Mouse (Mus musculus) midbrain, embryonic 13.5 days (tissue): Measurements from ENCODE around the gene Tbcel. TPM values are rescaled to one million over a fixed set of nuclear protein-coding genes. Genes with fewer than 3 reads are reported as not detected.

Experiments used
- ATAC-seq: fragments of 200-750 bp; cut with Nextera tagmentation; 2 replicates; pipeline ENCODE4 v1.8.0; 2017; ENCODE audit warnings: mild to moderate bottlenecking, moderate TSS enrichment, moderate library complexity
- H3K27ac ChIP-seq: fragments of 300-500 bp; sonication (generic); 2 replicates; pipeline ENCODE4 v1.5.1; 2015; ENCODE audit warnings: inconsistent platforms, mild to moderate bottlenecking, moderate library complexity
- H3K27me3 ChIP-seq: fragments of 300-500 bp; sonication (generic); 2 replicates; pipeline ENCODE4 v1.6.1; 2015; ENCODE audit warnings: mild to moderate bottlenecking, inconsistent platforms
- H3K36me3 ChIP-seq: fragments of 300-500 bp; sonication (generic); 2 replicates; pipeline ENCODE4 v1.6.1; 2015; ENCODE audit warnings: mild to moderate bottlenecking, inconsistent platforms
- H3K4me1 ChIP-seq: fragments of 300-500 bp; sonication (generic); replicated peaks from 2 replicates; pipeline ENCODE4 v1.6.1; 2015; ENCODE audit warnings: inconsistent platforms
- H3K4me2 ChIP-seq: fragments of 300-500 bp; sonication (generic); replicated peaks from 2 replicates; pipeline ENCODE4 v1.6.1; 2015; ENCODE audit warnings: moderate library complexity, mild to moderate bottlenecking, inconsistent platforms
- H3K4me3 ChIP-seq: fragments of 300-500 bp; sonication (generic); replicated peaks from 2 replicates; pipeline ENCODE4 v1.5.1; 2015; ENCODE audit warnings: mild to moderate bottlenecking, inconsistent platforms
- H3K9ac ChIP-seq: fragments of 300-500 bp; sonication (generic); replicated peaks from 2 replicates; pipeline ENCODE4 v1.6.1; 2015; ENCODE audit warnings: mild to moderate bottlenecking, inconsistent platforms
- H3K9me3 ChIP-seq: fragments of 300-500 bp; sonication (generic); 2 replicates; pipeline ENCODE4 v1.6.1; 2016; ENCODE audit warnings: mild to moderate bottlenecking, inconsistent platforms
- WGBS: fragments of 180-500 bp; shearing (Covaris S2); methylation state at CpG from one replicate; pipeline ENCODE4 v1.1.7; 2015; 5-methylcytosine and 5-hydroxymethylcytosine counted together
- polyA plus RNA-seq: library from polyadenylated mRNA; unstranded; fragments of >200 nt; fragmentation: Nextera tagmentation; extraction: Ambion mirVana; gene quantifications from 2 replicates; pipeline ENCODE4 v1.2.1, GENCODE M21; 2015

Tbcel gene
- polyA plus RNA-seq, 1 experiment from 2014 or later: 5.2 TPM

DNA sequence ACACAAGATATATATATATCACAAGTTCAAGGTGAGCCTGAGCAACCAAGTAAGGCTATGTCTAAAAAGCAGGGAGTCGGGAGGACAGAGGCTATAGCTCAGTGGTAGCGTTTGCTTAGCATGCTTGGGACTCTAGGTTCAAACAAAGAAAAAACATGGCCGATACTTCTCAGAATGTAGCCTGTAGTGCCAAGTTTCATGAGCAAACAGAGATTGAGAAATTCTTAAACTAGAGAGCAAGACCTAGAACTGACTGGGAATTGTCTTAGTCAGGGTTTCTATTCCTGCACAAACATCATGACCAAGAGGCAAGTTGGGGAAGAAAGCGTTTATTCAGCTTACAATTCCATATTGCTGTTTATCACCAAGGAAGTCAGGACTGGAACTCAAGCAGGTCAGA, 31.4 kb downstream of the Tbcel start:
- Histone ChIP-seq H3K9me3 (no peaks in the 10 kb centered on the region), H3K27ac (no peak overlapping the region), H3K36me3 (no peaks in the 10 kb centered on the region), H3K27me3 (no peaks in the 10 kb centered on the region), H3K4me1 (peaks cover 10% of the 10 kb centered on the region), H3K4me3 (no peak overlapping the region), H3K9ac (no peak overlapping the region), H3K4me2 (no peak overlapping the region)
- 87% methylated on average over 4 of the region's 4 CpGs for WGBS
- no peak for ATAC-seq

DNA sequence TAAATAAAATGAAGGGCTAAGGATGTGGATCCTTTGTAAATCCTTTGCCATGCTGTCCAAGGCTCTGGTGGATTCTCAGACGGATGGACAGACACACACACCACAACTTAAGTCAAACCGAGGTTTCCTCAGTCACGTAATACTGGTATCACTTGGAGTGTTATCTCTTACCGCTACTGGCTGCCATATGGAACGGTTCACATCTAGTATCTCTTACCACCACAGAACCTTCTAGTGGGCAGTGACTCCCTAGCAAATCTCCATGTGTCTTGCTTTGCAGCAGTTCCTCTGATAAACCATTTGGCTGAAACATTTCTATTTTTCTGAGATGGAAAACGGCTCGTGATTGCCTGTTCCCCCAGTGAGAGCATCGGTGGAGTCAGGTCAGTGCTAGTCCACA, 33.4 kb downstream of the Tbcel start:
- Histone ChIP-seq H3K36me3 (peaks cover 6% of the 10 kb centered on the region; the same call in 1 of the 2 replicates), H3K27ac (no peak overlapping the region), H3K4me1 (peaks cover 23% of the 10 kb centered on the region), H3K9ac (no peak overlapping the region), H3K27me3 (no peaks in the 10 kb centered on the region), H3K4me2 (no peak overlapping the region), H3K4me3 (no peak overlapping the region), H3K9me3 (no peaks in the 10 kb centered on the region)
- WGBS: 90% methylated on average over 8 of the region's 8 CpGs
- ATAC-seq: no peak

DNA sequence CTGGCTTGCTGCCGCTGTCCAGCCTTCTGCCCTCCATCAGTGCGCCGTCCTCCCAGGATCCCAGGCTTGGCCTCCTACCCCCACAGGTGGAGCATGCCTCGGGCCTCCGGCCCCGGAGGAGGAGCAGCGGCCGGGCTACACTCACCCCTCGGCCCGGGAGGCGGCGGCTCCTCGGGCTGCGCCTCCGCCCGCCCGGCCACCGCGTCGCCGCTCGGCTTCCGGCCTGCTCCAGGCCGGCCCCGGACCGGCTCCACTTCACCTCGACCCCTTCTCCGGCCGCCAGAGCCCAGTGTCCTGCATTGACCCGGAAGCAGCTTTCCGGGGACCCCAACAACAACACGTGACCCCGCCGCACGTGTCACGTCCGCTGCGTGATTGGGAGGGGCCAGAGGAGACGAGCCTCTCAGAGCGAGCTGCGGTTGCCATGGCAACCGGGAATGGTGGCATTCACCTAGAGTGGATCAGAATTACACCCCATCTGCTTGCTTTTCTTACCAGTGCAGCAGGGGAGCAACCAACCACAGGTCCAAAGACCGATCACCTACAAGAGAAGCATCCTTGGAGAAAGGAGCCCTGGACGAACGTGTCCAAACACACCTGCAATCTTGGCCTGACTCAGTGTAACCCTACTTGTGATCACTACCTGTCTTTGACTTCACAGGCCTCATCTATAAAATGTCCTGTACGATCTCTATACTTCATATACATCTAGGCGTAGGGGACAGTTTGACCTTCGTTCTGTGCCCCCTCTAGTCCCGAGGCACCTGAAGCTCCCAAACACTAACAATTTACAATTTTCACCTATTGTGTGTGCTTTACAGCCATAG, 35.5 kb downstream of the Tbcel start:
- Histone ChIP-seq H3K4me2 (peak overlapping the region; percentile 87), H3K4me3 (peak overlapping the region; percentile 85), H3K36me3 (peaks cover 7% of the 10 kb centered on the region; the same call in 1 of the 2 replicates), H3K27ac (peak overlapping the region; percentile 79), H3K9ac (peak overlapping the region; percentile 83), H3K4me1 (peaks cover 30% of the 10 kb centered on the region), H3K9me3 (no peaks in the 10 kb centered on the region), H3K27me3 (no peaks in the 10 kb centered on the region)
- WGBS: 7% methylated on average over 38 of the region's 49 CpGs
- peak; percentile 95 for ATAC-seq

DNA sequence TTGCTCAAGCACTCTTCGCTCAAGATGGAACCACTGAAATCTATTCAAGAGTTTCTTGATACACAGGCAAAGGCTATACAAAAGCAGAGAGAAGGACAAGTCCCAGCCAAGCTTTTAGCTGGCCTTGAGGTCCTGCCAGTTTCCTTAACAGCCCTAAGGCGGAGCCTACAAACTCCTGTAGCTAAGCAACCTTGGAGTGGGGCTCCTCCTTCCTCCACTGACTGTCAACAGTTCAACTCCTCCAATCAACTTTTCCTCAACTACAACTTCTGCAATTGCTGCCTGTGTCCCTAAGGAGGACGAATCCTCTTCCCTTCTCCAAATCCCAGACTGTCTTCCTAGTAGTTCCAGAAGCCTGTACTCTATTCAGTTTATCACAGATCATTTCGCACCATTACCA, 36.4 kb downstream of the Tbcel start:
- Histone ChIP-seq H3K4me3 (peak overlapping the region; percentile 85), H3K36me3 (peaks cover 9% of the 10 kb centered on the region; the same call in 1 of the 2 replicates), H3K9me3 (no peaks in the 10 kb centered on the region), H3K27ac (no peak overlapping the region), H3K9ac (peak overlapping the region; percentile 83), H3K4me1 (peaks cover 30% of the 10 kb centered on the region), H3K4me2 (peak overlapping the region; percentile 87), H3K27me3 (no peaks in the 10 kb centered on the region)
- WGBS: 49% methylated on average over 4 of the region's 4 CpGs
- ATAC-seq: no peak

DNA sequence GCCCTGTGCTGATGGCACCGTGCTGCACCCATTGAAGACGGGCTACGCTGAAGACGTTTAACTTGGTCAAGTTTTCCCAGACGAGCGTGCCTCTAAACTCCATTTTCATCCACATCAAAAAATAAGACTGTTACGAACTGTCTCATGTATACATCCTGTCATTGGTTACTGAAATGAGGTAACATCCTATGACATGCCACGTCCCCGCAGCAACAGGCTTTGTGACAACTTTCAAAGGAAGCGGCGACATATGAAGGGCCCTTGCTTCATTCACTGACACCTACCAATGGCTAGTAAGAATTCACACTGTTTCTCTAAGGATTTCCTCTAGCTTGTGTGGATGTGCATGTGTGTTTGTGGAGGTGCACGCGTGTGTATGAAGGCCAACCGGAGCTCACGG, 38.3 kb downstream of the Tbcel start:
- H3K27me3 ChIP-seq: no peaks in the 10 kb centered on the region

DNA sequence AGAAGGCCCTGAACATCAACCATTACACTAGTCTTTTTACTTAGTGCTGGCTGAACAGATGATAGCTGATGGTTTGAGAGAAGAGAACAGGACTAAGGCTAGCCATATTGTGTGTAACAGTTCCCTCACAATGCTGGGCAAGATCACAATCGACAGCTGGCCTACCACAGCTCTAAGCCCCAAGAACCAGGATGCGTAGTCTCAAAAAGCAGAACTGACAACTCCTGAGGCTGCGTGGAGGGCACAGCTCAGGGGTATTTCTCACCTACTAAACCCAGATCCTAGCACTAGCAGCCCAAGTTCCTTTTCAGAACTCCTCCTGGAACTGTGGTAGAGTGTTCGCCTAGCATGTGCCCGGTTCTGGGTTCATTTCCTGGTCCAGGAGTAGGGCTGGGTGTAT, 39.2 kb downstream of the Tbcel start:
- no peaks in the 10 kb centered on the region for H3K9me3 ChIP-seq
- no peaks in the 10 kb centered on the region for H3K27me3 ChIP-seq
- no peak overlapping the region for H3K9ac ChIP-seq
- peaks cover 37% of the 10 kb centered on the region for H3K4me1 ChIP-seq
- H3K4me3 ChIP-seq: no peak overlapping the region
- H3K27ac ChIP-seq: no peak overlapping the region
- no peak overlapping the region for H3K4me2 ChIP-seq
- 95% methylated on average over 5 of the region's 5 CpGs for WGBS
- no peak for ATAC-seq
- H3K36me3 ChIP-seq: peaks cover 9% of the 10 kb centered on the region; the same call in 1 of the 2 replicates

More for the DNA sequence above, 38.3 kb downstream of the Tbcel start:
- no peak overlapping the region for H3K27ac ChIP-seq
- H3K9ac ChIP-seq: no peak overlapping the region
- H3K4me1 ChIP-seq: peaks cover 30% of the 10 kb centered on the region
- no peaks in the 10 kb centered on the region for H3K9me3 ChIP-seq
- no peak overlapping the region for H3K4me3 ChIP-seq
- 96% methylated on average over 15 of the region's 15 CpGs for WGBS
- H3K36me3 ChIP-seq: peaks cover 9% of the 10 kb centered on the region; the same call in 1 of the 2 replicates
- no peak for ATAC-seq
- H3K4me2 ChIP-seq: no peak overlapping the region

DNA sequence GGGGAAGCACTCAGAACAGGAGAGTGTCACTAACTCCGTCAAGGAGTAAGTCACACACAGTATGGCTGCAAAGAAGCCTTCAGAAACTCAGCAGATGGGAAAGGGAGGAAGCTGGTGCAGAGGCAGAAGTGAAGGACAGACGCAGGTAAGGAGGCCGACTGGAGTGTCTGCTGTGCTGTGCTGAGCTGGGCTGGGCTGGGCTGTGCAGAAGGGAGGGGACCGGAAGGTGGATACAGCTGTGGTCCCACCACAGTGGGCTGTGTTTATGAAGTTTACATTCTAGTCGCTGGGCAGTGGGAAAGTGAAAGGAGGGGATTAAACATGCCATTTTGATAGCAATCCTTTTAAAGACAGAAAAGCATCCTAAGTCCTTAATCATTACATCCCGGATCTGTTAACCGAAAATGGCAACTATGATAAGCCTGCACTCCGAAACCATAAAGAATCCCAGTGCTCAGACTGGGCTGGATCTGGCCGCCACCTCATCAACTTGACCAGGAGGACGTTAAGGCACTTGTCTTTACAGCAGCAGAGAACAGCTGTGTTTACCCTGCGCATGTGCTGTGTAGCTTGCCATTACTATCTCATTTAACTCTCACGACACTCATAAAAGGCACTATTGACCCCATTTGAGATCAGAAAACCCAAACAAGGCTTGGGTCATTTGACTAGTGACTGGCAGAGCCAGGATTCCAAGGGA, 40.3 kb downstream of the Tbcel start:
- no peak for ATAC-seq
- WGBS: 79% methylated on average over 12 of the region's 12 CpGs
- no peak overlapping the region for H3K4me3 ChIP-seq
- no peaks in the 10 kb centered on the region for H3K9me3 ChIP-seq
- H3K9ac ChIP-seq: no peak overlapping the region
- peaks cover 9% of the 10 kb centered on the region; the same call in 1 of the 2 replicates for H3K36me3 ChIP-seq
- no peaks in the 10 kb centered on the region for H3K27me3 ChIP-seq
- H3K27ac ChIP-seq: no peak overlapping the region
- no peak overlapping the region for H3K4me2 ChIP-seq
- H3K4me1 ChIP-seq: peaks cover 38% of the 10 kb centered on the region

DNA sequence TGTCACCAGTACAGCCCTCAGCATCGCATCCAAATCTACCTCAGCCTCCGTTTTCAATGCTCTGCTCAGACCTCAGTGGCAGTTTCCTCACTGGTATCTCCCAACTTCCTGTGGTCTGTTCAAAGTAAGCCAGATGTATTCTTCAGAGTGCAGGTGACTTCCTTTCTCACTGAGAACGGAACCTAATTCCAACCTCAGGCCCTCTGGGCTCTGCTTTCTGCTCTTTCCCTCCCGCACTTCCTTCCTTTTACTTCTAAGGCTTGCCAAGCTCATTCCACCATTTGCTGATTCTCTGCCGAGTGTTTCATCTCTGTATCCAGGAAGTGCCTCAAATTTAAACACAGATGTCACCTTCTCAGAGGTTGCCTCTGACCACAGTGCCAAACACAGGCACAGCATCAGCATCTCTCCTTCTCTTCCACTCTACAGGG, 41.9 kb downstream of the Tbcel start:
- H3K27me3 ChIP-seq: no peaks in the 10 kb centered on the region
- no peak for ATAC-seq
- H3K36me3 ChIP-seq: peaks cover 9% of the 10 kb centered on the region; the same call in 1 of the 2 replicates
- H3K9ac ChIP-seq: no peak overlapping the region
- H3K27ac ChIP-seq: no peak overlapping the region
- H3K4me1 ChIP-seq: peaks cover 26% of the 10 kb centered on the region
- H3K4me2 ChIP-seq: no peak overlapping the region
- H3K9me3 ChIP-seq: no peaks in the 10 kb centered on the region
- no peak overlapping the region for H3K4me3 ChIP-seq
- 86% methylated on average over 5 of the region's 5 CpGs for WGBS

DNA sequence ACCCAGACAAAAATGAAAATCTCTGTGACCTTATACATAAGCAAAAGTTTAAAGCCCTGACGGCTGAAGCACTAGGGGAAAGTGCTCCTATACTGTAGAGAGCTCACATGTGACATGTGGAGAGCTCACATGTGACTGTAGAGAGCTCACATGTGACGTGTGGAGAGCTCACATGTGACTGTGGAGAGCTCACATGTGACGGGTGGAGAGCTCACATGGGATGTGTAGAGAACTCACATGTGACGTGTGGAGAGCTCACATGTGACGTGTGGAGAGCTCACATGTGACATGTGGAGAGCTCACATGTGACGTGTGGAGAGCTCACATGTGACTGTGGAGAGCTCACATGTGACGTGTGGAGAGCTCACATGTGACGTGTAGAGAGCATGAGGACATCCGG, 43.4 kb downstream of the Tbcel start:
- no peaks in the 10 kb centered on the region for H3K27me3 ChIP-seq
- H3K4me2 ChIP-seq: no peak overlapping the region
- no peak overlapping the region for H3K4me3 ChIP-seq
- H3K9me3 ChIP-seq: no peaks in the 10 kb centered on the region
- 94% methylated on average over 9 of the region's 9 CpGs for WGBS
- no peak overlapping the region for H3K9ac ChIP-seq
- 0 out of 2 replicates have a peak, but pooled peaks cover 3% of the 10 kb centered on the region for H3K36me3 ChIP-seq
- H3K27ac ChIP-seq: no peak overlapping the region
- peaks cover 19% of the 10 kb centered on the region for H3K4me1 ChIP-seq
- ATAC-seq: no peak

DNA sequence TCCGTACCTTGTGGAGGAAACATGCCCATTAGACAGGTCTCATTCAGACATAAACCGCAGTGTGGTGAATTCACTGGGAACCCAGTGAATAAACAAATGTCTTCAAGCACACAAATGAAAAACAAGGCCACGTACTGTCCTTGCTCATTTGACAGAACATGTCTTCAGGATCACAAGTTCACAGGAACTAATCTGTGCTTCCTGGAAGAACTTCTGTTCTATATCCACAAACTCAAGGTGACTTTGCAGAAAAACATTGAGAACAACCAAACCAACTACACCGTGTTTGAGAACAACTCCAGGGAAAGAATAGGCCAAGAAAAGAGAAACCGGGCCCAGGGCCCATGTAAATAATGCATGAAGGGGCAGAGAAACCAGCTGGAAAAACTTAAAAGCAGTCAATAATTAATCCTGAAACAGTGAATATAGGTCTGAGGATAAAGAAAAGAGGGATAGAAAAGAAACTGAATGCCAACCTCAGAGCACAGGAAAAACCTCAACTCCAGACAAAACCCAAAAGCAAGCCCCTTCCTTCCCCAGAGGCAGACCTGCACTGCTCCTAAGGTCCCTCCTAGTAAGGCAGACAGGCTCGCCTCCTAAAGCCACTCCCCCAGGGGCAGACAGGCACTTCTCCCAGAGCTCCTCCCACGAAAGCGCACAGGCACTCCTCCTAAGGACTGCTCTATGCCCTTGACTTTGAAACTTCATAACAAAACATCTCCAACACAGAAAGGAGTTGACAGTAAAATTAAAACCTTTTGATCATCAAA, 44.2 kb downstream of the Tbcel start:
- 52% methylated on average over 8 of the region's 8 CpGs for WGBS
- ATAC-seq: no peak
- Histone ChIP-seq H3K4me1 (peaks cover 20% of the 10 kb centered on the region), H3K4me3 (no peak overlapping the region), H3K4me2 (no peak overlapping the region), H3K9me3 (no peaks in the 10 kb centered on the region), H3K36me3 (0 out of 2 replicates have a peak, but pooled peaks cover 3% of the 10 kb centered on the region), H3K27ac (no peak overlapping the region), H3K27me3 (no peaks in the 10 kb centered on the region), H3K9ac (no peak overlapping the region)

DNA sequence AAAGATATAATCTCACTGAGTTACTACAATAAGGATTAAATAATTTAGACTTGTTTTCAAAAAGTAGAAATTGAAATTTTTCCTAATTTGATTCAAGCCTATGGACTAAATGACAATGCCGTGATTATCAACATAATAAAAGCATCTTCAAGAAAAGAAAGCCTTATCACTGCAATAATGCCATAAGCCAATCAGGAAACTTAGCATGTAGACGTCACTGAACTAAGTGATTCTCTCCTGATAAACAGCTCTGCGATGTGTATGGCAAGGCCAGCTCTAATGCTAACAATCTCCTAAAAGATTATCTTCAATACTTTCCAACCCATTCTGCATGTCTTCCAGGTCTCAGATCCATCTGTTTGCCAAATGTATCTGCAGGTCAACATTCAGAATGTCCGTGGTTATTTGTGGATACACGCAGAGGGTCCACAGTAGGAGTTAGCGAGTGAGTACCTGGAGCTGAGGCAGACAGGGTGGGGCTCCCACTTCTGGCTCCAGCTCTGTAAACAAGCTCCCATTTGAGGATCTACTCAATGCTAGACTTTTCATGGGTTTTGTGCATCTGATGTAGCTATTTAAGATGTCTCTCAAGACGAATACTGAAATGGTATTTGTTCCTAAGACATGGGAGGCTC, 44.9 kb downstream of the Tbcel start:
- no peak for ATAC-seq
- Histone ChIP-seq H3K9ac (no peak overlapping the region), H3K27ac (no peak overlapping the region), H3K9me3 (no peaks in the 10 kb centered on the region), H3K4me1 (peaks cover 19% of the 10 kb centered on the region), H3K4me2 (no peak overlapping the region), H3K27me3 (no peaks in the 10 kb centered on the region), H3K36me3 (0 out of 2 replicates have a peak, but pooled peaks cover 7% of the 10 kb centered on the region), H3K4me3 (no peak overlapping the region)
- WGBS: 87% methylated on average over 7 of the region's 7 CpGs
